ENCODE assay signal across 31 mouse cellular contexts in genomic region chr3:89402693-89403092, GRCm38 (mm10). TPM values are rescaled to one million over a fixed set of nuclear protein-coding genes. Genes with fewer than 3 reads are reported as not detected.
A peak's percentile ranks its signal among the peaks of the same experiment; 100 is the strongest.
DNase-seq lines count a peak whose midpoint lies in the region; ATAC-seq lines count a peak whose summit lies in the region.
"Had no signal": no experiment of that assay in that cellular context is flagged by ENCODE, and none has a peak within 500 bp of the region (broad histone marks: within the 10 kb centered on the region; RNA-seq: fewer than 3 reads in every experiment).

Gene Lenep (minus strand): TSS chr3:89402793.

- no peak within 1 kb of the TSS for H3K4me2 ChIP-seq in forebrain, embryonic 12.5 days
- no peak within 1 kb of the TSS for H3K4me2 ChIP-seq in kidney, embryonic 15.5 days
- H3K4me2 ChIP-seq: embryonic facial prominence, embryonic 12.5 days; embryonic facial prominence, embryonic 15.5 days; forebrain, embryonic 13.5 days; heart, embryonic 12.5 days; heart, embryonic 15.5 days; hindbrain, embryonic 13.5 days had no signal

- DNase-seq in forebrain, embryonic 10.5 days (ENCODE audit: extremely low spot score, low spot score): no peak
- DNase-seq in kidney, postnatal 10 days: no peak
- DNase-seq in NIH3T3 (ENCODE audit: low read depth): peak; percentile 55
- no peak for DNase-seq in layer of hippocampus, adult 11-12 months (ENCODE audit: low spot score)
- no peak for DNase-seq in c-Kit-positive CD71-positive TER-119-positive erythroid progenitor cells, embryonic 14.5 days (ENCODE audit: low spot score)
- DNase-seq: adrenal gland, adult 8-10 months; adrenal gland, postnatal 25 days; B cell, adult 2 months; cerebellum, adult 11 months; cerebellum, adult 2 months; cerebellum, adult 9-11 months; cerebellum, postnatal 25 days; gastrocnemius, postnatal 25 days; heart, adult 18-20 months; heart, postnatal 10 days; heart, postnatal 36 days had no signal

- peaks cover 62% of the 10 kb centered on the region for H3K36me3 ChIP-seq in forebrain, embryonic 10.5 days (replicated peaks)
- peaks cover 51% of the 10 kb centered on the region for H3K36me3 ChIP-seq in forebrain, embryonic 12.5 days (replicated peaks)
- H3K36me3 ChIP-seq in kidney, embryonic 15.5 days: peaks cover 50% of the 10 kb centered on the region

- no peaks in the 10 kb centered on the region for H3K4me1 ChIP-seq in forebrain, embryonic 10.5 days
- H3K4me1 ChIP-seq in forebrain, embryonic 12.5 days: no peaks in the 10 kb centered on the region
- no peaks in the 10 kb centered on the region for H3K4me1 ChIP-seq in kidney, embryonic 15.5 days
- H3K4me1 ChIP-seq: embryonic facial prominence, embryonic 12.5 days; embryonic facial prominence, embryonic 15.5 days; heart, embryonic 12.5 days; heart, embryonic 15.5 days; hindbrain, embryonic 10.5 days had no signal

- H3K27ac ChIP-seq in forebrain, embryonic 10.5 days: no peak within 1 kb of the TSS
- no peak within 1 kb of the TSS for H3K27ac ChIP-seq in forebrain, embryonic 12.5 days
- H3K27ac ChIP-seq in kidney, embryonic 15.5 days: no peak within 1 kb of the TSS
- H3K27ac ChIP-seq: embryonic facial prominence, embryonic 12.5 days; embryonic facial prominence, embryonic 15.5 days; forebrain, embryonic 13.5 days; heart, embryonic 15.5 days; hindbrain, embryonic 10.5 days; hindbrain, embryonic 13.5 days had no signal

- H3K9me3 ChIP-seq in forebrain, embryonic 10.5 days: no peaks in the 10 kb centered on the region
- H3K9me3 ChIP-seq in forebrain, embryonic 12.5 days: no peaks in the 10 kb centered on the region
- no peaks in the 10 kb centered on the region for H3K9me3 ChIP-seq in kidney, embryonic 15.5 days (replicated peaks)
- H3K9me3 ChIP-seq: embryonic facial prominence, embryonic 12.5 days; embryonic facial prominence, embryonic 15.5 days; forebrain, embryonic 13.5 days; G1E; heart, embryonic 12.5 days; heart, embryonic 15.5 days; hindbrain, embryonic 10.5 days; hindbrain, embryonic 13.5 days had no signal

- H3K9ac ChIP-seq in forebrain, embryonic 12.5 days: no peak within 1 kb of the TSS
- 0 out of 2 replicates have a peak within 1 kb of the TSS, but pooled peaks have one; percentile 4 for H3K9ac ChIP-seq in kidney, embryonic 15.5 days
- H3K9ac ChIP-seq: embryonic facial prominence, embryonic 12.5 days; embryonic facial prominence, embryonic 15.5 days; forebrain, embryonic 13.5 days; heart, embryonic 12.5 days; heart, embryonic 15.5 days; hindbrain, embryonic 13.5 days had no signal

- no peak for ATAC-seq in forebrain, embryonic 12.5 days (ENCODE audit: low FRiP score)
- no peak for ATAC-seq in kidney, embryonic 15.5 days (replicated peaks; ENCODE audit: low FRiP score)
- ATAC-seq: activated CD4-positive, CD25-positive, alpha-beta regulatory T cell, adult 4 months; forebrain, embryonic 13.5 days; forebrain, embryonic 16.5 days; hindbrain, embryonic 16.5 days had no signal

- H3K4me3 ChIP-seq in forebrain, embryonic 10.5 days: 0 out of 2 replicates have a peak within 1 kb of the TSS, but pooled peaks have one; percentile 8
- no peak within 1 kb of the TSS for H3K4me3 ChIP-seq in forebrain, embryonic 12.5 days (replicated peaks)
- H3K4me3 ChIP-seq in kidney, embryonic 15.5 days (replicated peaks): no peak within 1 kb of the TSS
- H3K4me3 ChIP-seq: embryonic facial prominence, embryonic 12.5 days; embryonic facial prominence, embryonic 15.5 days; forebrain, embryonic 13.5 days; heart, embryonic 12.5 days; heart, embryonic 15.5 days; hindbrain, embryonic 10.5 days; hindbrain, embryonic 13.5 days had no signal

- 81% methylated on average over 5 of the region's 5 CpGs for WGBS in forebrain, embryonic 10.5 days
- 80% methylated on average over 5 of the region's 5 CpGs for WGBS in forebrain, embryonic 12.5 days
- WGBS in kidney, embryonic 15.5 days: 82% methylated on average over 5 of the region's 5 CpGs

- H3K27me3 ChIP-seq in forebrain, embryonic 10.5 days (ENCODE audit: poor library complexity, severe bottlenecking): no peaks in the 10 kb centered on the region
- no peaks in the 10 kb centered on the region for H3K27me3 ChIP-seq in forebrain, embryonic 12.5 days
- H3K27me3 ChIP-seq in kidney, embryonic 15.5 days: no peaks in the 10 kb centered on the region
- H3K27me3 ChIP-seq: CH12.LX; embryonic facial prominence, embryonic 12.5 days; embryonic facial prominence, embryonic 15.5 days; forebrain, embryonic 13.5 days; heart, embryonic 12.5 days; heart, embryonic 15.5 days; hindbrain, embryonic 13.5 days had no signal

RNA-seq across cellular contexts. Expression of gene Lenep, which starts in this region (rescaled TPM):
- polyA plus RNA-seq in forebrain, embryonic 10.5 days (2016; fragmentation: Nextera tagmentation; extraction: Ambion mirVana): 0.15 and 0.23 TPM in 2 replicates
- 0.24 and 2.0 TPM in 2 replicates for polyA plus RNA-seq in forebrain, embryonic 12.5 days (2016; fragmentation: Nextera tagmentation; extraction: Ambion mirVana)
- 0.14 TPM in 1 of 2 replicates, not detected in the other for polyA plus RNA-seq in kidney, embryonic 15.5 days (2015; fragmentation: Nextera tagmentation; extraction: Ambion mirVana)
- polyA plus RNA-seq: gonadal fat pad, adult 2 months; heart, embryonic 12.5 days; heart, embryonic 15.5 days; hindbrain, embryonic 16.5 days had no signal
